Mouse (Mus musculus) thymus, postnatal 4 days (tissue): Measurements from ENCODE around the gene Serpina1e.

Experiments
- DNase-seq: peaks from one replicate; pipeline ENCODE4 v3.0.0; 2021

The Serpina1e gene

DNA sequence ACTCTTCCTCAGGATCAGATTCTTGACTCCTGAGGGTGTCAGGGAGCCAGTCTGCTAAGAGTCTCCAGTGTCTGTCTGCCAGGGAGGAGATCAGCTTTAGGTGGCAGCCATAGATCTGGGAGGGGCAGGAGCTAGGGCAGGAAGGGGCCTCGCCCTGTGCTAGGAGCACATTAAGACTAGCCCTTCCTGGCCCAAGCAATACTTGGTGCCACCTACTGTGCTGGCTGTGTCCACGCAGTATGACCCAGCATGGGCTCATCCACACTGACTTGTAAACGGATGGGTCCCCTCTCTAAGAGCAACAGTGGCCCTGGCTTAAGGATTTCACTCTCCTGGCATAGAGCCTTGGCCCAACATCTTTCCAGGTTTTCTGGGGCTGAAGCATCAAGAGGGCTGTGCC, at the start of gene Serpina1e:
TSS of gene Serpina1e (minus strand) at position 178 of the 400 bp plus-strand sequence.
- DNase-seq = no peak

DNA sequence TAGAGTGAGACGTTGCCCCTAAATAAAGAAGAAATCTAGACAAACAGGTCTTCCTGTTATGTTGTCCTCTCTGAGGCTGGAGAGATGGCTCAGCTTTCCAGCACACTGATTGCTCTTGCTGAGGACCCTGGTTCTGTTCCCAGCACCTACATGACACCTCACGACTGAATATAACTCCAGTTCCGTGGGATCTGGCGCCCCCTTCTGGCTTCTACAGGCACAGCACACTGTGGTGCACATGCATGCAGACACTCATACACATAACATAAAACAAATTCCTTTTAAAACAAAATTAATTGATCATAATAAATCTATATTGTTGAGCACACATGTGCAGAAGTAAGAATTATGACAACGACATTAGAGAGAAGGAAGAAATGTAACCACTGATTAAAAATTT, 45.9 kb upstream of the Serpina1e start:
- DNase-seq = no peak

DNA sequence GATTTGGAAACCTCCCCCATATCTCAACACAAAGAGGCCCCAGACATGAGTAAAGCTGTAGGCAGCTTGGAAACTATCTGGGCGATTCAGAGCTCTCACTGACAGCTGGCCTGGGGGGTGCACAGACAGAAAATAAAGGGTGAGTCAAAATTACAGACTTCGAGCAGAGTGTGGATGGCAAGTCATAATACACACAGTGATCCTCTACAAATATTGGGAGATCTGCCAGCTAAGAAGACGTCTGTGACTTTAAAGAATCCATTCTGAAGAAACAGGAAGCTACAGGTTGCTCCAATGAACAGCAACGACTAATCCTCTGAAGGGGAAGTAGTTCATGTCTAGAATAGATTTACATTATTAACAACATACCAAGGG, 44.5 kb upstream of the Serpina1e start:
- no peak for DNase-seq

DNA sequence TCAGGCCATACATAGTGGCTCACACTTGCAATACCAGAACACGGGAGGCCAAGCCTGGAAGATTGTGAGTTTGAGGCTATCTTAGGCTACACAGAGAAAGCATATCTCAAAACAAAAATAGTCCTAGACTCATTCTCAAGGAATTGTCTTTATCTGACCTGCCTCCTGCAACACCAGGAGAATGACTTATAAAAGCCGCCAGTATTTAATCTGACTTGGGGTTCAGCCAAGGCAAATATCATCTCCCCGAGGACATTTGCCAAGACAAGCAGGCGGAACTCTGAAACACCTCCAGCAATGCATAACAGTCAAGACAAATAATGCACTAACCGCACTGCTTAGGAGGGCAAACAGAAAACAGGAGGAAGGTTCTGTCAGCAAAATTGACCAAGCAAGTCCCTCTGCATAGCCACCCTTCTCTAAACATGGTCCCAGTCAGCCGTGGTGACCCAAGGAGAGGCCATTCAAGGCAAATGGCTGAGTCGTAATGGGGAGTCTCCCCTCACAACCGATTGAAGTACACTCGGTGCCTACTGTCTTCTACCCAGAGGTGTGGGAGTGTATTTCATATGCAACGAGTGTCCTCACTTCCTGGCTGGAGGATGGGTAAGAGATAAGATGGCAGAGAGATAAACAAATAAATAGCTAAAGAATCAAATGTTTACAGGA, 43.9 kb upstream of the Serpina1e start:
- DNase-seq = no peak

DNA sequence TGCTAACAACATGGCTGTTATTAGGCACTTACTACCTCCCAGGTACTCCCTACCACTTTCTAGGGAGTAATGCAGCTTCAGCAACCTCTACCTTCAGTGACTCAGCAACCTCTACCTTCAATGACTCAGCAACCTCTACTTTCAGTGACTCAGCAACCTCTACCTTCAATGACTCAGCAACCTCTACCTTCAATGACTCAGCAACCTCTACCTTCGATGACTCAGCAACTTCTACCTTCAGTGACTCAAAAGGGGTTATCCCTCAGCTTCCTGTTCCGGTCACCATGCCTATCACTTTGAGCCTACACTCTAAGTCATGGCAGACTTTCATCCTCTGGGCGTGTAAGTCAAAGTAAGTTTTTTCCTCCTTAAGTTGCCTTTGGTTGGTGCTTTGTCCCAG, 41.8 kb upstream of the Serpina1e start:
- DNase-seq = no peak

DNA sequence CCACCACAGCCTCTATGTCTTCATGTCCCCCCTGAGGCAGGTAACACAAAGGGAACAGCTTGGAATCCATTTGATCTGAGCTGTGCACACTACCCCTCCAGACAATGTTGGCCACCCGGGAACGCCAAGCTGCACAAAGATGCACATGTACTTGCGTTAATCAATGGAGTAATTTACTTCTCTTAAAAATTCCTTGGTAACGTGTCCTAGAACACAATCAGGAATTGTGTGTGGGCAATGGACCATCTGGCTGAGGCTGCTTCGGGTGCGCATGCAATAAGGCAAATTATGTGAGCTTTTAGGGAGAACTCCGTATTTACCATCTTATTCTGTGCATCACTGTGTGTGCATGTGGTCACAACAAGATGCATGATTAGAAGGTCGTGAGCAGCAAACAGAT, 40.8 kb upstream of the Serpina1e start:
- no peak for DNase-seq

DNA sequence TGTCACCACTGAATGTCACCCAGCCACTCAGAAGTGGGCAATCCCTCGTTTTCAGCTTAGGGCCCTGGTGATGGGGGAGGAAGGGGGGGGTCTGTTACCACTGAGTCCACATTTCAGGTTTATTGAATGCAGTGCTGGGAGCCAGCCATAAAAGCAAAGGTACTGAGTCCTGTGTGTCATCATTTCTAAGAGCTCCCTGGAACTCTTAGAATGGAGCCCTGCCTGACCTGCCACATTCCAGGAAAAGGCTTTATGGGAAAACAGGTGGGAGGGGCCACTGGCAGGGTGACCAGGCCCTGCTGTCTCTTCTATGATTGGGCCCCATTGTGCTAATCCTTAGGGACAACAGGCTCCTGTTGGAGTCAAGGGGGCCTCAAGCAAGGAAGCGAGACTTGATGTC, 37.7 kb upstream of the Serpina1e start:
- DNase-seq = no peak

DNA sequence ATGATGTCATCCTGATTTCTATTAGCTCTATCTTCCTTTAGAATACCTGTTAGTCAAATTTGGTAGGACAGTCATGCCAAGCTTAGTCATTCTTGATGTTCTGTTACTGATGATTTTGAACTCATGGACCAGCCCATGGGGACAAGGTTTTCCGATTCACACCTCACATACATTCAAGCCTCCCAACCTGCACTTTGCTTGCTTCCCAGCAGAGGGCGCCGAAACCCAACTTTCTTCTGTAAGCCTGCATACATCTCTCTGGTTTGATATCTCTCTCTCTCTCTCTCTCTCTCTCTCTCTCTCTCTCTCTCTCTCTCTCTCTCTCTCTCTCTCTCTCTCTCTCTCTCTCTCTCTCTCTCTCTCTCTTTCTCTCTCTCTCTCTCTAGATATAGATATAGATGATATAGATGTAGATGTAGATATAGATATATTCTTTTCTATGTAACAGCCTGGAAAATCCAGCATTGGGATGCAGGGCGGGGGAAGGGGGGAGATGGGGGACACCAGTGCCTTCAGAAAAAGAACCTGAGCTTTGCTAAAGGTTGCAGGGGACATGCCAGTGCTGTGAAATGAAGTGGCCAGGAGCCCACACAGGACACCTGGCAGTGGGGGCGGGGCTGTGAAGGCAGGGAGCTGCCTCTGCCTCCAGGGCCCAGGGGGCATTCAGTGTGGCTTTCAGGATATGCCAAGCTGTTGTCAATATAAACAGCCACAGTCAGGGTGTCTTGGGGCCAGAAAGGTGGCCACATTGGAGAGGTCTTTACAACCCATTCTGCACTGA, 36.7 kb upstream of the Serpina1e start:
- peak; percentile 62 for DNase-seq

DNA sequence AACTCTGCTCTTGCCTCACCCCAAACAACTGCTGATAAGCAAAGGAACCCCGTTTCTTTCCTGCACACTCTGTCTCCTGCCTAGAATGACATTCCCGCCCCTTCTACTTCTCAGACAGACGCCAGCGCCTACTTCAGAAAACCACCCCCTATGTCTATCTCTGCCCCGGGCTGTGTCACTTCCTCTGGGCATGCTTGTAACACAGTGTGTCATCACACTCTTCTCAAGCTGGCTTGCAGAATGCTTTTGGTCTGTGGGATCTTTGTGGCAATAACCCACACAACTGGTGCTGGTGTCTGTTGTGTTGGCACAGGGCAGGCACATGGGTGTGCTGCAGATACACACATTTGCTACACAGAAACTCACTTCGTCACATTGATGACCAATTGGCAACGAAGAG, 34.2 kb upstream of the Serpina1e start:
- DNase-seq = no peak

DNA sequence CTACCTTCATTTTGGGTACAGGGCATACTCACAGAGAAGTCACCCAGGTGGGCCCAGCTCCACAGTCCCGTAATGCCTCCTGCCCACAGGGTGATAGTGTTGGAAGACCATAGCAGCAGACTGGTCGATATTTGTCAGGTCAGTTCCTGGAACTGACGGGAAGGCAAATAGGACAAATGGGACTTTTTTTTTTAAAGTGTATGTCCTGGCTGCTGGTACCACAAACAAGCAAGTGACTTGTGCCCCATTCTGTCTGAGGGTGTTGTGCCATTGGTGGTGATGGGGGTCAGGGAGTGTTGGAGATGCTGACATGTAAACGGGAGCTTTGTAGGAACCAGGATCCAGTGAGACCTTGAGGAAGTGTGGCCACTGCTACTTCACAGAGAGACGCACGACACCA, 31.1 kb upstream of the Serpina1e start, which contains the start of gene Serpina11:
TSS of gene Serpina11 (minus strand) at position 101 of the 400 bp plus-strand sequence.
- DNase-seq = no peak

DNA sequence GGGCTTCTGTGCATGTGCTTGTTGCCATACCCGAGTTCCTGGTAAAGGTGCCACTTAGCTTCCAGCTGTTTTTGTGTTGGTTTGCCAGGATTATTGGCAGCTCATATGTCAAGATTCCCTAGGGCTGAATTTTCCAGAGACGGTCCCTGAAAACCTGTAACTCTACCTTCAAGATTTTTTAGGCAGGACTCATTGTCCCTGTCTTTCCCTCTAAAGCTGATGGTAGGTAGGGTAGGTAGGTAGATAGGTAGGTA, 30.7 kb upstream of the Serpina1e start:
- no peak for DNase-seq

DNA sequence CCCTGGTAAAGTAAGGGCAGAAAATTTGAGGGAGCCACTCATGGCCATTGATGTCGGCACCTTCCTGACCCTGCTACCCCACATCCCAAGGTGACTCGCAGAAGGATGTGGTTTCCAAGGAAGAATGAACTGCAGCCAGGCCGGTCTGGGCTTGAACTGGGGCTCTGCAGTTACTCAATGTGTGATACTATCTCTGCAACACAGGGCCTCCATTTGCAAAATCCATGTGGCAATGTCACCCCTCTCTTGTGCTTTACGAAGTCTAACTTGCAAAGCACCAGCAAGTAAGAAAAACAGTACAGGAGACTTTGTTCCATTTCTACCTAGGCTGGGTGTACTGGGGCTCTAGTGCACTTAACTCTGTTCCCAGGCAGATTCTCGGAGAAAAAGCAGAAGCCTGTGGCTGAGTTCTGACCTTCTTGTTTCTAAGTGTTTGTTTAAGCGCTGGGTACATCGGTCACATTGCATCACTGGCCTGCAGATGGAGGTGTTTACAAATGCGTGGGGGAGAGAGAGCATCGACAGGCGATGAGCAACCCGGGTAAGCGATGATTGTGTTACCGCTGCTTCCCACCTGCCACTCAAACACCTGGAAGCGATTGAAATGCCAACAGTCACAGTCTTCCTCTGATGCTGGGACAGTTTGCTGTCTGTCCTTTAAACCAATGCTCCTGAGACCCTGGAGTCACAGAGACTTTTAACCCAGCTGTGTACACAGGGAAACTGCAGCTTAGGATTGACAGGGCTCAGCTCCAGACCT, 30.2 kb upstream of the Serpina1e start:
- DNase-seq = no peak

DNA sequence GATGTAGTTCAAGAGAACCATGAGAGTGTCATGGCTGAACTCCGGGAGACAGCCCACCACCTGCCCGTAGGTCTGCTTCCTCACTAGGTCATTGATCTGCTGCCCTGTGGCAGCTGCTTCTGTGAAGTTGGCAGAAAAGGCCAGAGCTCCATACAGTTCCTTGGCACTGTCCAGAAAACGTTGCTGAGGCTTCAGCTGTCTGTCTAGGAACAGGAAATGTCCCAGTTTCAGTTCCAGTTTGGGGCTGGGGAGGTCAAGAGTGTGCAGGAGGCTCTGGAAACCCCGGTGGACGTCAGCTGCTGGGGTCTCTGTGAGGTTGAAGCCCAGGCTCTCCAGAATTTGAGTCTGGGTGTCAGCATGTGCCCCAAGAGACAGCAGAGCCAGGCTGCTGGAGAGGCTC, 27.1 kb upstream of the Serpina1e start:
- DNase-seq = no peak

DNA sequence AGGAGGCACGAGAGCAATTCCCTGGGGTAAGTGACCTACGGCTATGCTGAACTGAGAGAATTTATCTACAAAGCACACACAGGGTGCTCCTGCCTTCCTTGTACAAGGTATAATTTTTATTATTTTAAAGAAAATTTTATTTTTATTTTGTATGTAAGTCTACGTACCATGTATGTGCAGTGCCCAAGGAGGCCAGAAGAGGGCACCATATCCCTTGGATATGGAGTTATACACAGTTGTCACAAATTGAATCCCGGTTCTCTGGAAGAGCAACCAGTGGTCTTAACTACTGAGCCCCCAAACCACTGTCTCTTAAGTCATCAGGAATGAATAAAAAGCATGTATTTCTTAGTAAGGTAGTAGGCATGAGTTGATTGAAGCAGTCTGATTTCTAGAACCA, 26.2 kb upstream of the Serpina1e start:
- DNase-seq = peak; percentile 53

DNA sequence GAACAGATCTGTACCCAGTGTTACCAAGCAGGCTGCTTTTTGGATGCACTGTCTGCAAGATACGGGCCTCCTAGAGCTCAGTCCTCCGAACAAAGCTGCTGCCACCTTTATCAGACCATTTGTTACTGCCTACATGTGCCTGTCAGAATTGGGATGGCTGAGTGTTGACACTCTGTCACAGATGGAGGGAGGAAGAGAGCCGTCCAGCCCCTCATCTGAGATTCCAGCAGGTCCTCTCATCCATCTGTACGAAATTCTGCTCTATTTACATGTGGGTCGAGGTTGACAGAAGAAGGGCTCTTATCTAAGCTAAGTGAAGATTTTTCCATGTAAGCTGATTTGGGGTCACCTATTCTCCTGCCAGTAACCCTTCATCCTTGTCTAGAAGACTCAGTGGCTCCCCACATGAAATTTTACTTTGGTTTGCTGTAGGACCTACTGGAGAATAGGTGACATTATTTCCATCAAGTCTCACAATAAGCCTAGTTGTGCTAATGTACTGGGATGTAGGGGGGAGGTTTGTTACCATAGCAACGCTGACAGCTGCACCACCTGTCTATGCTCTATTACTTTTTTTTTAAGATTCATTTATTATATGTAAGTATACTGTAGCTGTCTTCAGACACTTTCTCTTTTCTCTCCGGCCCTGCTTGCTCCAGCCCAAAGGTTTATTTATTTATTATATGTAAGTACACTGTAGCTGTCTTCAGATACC, 23.0 kb upstream of the Serpina1e start:
- DNase-seq = no peak

DNA sequence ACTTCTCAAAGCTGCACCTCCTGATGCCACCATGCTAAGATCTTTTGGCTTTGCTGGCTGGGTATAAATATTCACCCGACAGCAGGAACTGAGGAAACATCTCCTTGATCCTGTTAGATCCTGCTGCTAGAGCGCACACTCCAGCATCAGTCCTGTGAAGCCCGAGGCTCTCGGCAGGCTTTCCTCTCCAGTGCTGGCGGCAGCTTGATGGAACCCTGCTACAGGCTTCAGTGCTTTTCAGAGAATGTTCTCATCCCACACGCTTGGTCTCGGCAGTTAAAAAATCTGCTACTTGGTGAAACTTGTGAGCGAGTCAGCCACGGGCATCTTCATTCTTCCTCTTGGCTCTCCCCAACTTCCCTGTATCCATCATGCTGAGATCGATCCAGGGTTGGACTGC, 19.5 kb upstream of the Serpina1e start:
- no peak for DNase-seq

DNA sequence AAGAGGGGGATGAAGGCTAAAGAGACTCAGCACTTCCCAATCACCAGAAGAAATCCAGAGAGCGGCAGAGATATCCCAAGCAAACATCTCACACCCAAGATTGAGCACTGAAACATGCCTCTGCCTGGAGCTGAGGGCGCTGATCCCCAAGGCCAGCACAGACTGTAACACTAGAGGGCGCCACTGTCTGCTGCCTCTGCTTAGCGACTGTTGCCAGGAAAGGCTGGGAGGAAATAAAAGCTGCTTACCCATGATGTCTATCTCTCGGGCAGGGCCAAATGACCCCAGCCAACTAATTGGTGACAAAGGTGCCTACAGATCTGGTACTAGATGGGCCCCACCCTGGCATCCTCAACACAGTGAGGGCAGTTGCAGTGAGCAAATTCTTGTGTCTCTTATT, 19.1 kb upstream of the Serpina1e start:
- DNase-seq = peak; percentile 31

DNA sequence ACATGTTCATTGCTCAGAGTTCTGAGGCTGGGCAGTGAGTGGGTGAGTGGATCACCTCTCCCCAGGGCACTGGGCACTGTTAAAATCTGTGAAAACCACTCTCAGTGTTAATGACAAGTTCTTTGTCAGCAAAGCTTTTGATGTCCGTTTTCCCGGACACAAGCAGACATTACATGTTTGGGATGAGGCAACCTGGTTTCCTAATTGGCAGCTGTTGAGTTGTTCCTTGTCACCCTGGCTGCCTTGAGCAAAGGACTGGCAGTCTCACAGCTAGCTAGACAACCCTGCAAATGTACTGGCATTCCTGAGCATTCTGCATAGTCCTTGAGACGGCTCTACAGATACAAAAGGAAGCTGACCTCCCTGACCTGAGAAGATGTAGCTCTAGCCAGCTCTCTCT, 18.3 kb upstream of the Serpina1e start:
- DNase-seq = no peak

DNA sequence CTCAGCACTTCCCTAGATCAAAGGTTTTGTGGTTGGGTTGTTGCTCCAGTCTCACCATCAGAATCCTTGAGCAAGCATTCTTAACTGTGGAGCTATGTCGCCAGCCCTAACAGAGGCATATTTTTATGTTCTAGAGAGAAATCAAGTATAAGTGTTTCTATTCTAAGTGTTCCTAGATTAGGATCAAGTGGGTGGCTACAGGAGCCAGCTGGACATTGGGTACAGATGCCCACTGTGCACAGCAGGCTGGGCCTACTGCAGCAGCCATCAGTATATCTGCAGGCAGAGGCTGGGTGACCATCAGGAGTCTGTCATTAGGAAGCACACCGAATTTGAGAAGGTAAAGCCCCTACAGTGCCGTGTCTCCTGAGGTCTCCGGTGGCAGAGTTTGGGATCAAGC, 12.3 kb upstream of the Serpina1e start:
- no peak for DNase-seq

DNA sequence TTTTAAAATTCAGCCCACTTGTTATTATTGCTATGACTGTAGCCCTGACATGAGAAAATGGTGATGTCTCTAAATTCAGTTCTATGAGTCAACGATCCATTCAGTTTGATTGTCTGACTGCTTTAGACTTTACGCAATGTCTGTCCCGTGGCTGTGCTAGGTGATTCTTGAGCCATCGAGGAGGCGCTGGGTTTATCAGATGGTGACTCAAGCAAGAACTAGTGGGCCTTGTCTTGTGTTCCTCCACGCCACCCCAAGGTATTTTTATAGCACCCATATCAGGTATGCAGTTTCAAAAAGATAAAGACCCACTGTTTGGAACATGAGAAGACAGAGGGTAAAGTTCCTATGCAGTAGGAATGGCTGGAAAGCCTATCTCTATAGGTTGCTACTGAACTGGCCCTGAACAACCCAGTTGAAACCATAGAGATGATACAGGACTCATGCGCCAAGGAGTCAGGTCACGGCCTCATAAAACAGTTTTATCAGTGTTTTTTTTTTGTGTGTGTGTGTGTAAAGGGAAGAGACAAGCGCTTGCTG, 10.9 kb upstream of the Serpina1e start:
- DNase-seq = no peak

DNA sequence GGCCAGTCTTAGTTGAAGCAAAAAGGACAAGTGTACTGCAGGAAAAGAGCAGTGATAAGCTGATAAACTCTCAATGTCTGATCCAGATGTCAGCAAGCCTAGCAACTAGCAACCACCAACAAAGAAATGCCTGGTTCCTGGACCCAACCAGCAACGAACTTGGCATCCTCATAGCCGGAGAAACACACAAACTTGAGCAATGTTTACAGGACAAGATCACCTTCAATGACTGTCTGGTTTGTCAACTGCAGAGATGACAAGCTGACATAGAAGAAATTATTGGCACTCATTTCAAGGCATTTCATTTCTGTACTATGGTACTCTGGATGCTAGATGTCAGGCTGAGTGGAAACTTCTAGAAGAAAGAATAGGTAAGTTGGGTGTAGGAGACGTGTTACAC, 8.0 kb upstream of the Serpina1e start:
- DNase-seq = no peak

DNA sequence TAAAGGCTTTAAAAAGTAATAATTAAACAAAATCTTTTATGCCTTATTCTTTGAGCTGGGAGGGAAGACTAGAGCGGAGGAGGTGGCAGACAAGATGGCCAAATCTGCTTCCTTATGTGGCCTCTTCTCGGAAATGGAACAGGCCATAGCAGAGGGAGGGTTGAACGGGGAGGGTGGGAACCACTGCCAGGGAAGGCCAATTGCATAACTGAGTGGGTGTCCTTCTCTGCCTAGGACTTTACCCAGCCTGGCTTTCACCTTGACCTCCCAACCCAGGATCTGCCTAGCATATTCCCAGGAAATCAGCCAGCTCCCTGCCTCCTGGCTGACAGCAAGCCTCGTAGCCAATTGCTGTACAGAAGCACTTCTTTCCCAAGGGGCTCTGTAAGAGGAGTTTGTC, 4.5 kb upstream of the Serpina1e start:
- no peak for DNase-seq

DNA sequence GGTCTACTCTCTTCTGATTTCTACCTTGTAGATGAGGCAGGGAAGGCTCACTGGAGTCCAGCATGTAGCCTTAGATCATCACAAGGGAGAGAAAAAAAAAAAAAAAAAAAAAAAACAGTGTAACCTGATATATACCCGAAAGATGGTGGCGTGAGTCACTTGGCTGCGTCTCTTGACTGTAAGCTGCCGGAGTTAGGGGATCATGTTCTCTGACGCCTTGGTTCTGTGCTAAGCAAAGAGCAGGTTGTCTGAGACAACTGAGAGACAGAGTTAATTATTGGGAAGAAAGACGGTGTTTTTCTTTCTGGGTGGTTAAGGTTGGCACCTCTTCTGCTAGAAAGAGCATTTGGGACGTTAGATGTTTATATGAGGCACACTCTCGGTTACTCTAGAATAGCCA, 4.1 kb upstream of the Serpina1e start:
- DNase-seq = no peak
